In the genomic region with DNA sequence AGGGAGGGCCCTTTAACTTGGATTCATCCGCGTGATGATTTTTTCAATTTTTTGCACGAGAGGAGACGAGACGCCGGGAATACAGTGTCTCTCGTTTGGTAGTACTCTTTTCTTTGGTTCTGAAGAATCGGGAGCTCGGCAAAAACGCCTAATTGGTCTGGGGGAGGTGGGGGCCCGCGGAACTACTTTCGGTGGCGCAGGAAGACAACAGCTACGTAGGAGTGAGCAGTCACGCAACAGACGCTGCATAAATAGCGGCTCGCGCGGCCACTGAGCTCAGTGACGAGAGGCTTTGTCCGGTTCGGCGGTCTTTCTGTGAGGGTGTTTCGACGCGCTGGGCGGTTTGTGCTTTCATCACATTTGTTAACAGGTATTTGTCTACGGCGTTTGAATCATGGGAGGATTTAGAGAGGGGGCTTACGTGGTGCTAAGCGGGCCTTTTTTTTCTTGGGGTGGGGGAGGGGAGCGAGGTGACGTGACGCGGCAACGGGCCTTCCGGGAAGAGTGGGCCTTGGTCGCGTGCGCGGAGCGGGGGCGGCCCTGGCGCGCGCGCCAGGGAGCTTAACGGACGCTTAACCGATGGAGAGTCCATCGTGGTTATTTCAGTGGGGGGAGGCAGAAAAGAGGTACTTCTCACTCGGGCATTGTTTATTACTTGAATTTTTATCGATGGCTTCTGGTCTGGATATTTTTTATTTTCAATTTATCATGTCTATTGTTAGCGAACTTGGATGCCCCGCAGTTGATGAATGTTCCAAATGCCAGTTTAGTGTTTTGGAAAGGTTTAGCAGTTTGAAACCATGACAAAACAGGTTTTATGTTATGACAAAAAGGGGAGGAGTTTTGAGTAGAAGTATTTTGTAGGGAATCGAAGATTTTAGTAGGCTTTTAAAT, we compare ENCODE assay signal across 8 mouse cellular contexts. TPM values are rescaled to one million over a fixed set of nuclear protein-coding genes. Genes with fewer than 3 reads are reported as not detected.
DNase-seq lines count a peak whose midpoint lies in the region; ATAC-seq and TF ChIP-seq lines count a peak whose summit lies in the region.

No protein-coding gene starts in this region.

- DNase-seq in G1E (ENCODE audit: low spot score): peak; percentile 67
- peak; percentile 83 to 92 for DNase-seq in cerebellum, adult 18-20 months
- peak; percentile 94 for DNase-seq in heart, postnatal 4 days
- DNase-seq in layer of hippocampus, postnatal 14 days (ENCODE audit: low spot score in 2 of 2): peak; percentile 92 to 95
- peak; percentile 91 for DNase-seq in lung, postnatal 25 days (ENCODE audit: low spot score)
- DNase-seq in retina, adult 2 months (ENCODE audit: low read depth, low spot score): peak; percentile 79
- peak; percentile 90 for DNase-seq in thymus, postnatal 25 days

- peaks cover 27% of the 10 kb centered on the region for H3K36me3 ChIP-seq in G1E (replicated peaks)
- H3K36me3 ChIP-seq in forebrain, embryonic 16.5 days (ENCODE audit: control insufficient read depth, insufficient read depth): peaks cover 2% of the 10 kb centered on the region; the same call in 1 of the 2 replicates

- peak; percentile 25; the same call in 1 of the 2 replicates for ATAC-seq in G1E (ENCODE audit: extremely low read depth, insufficient number of reproducible peaks, low FRiP score, poor library complexity, severe bottlenecking)
- peak; percentile 78 for ATAC-seq in forebrain, embryonic 16.5 days

- peak overlapping the region; percentile 75 for H3K9ac ChIP-seq in forebrain, embryonic 16.5 days (replicated peaks; ENCODE audit: low read depth, low read length)

- H3K4me3 ChIP-seq in G1E (ENCODE audit: low read depth, low read length): peak overlapping the region; percentile 80
- H3K4me3 ChIP-seq in forebrain, embryonic 16.5 days (replicated peaks; ENCODE audit: low read length): peak overlapping the region; percentile 66

- no peaks in the 10 kb centered on the region for H3K27me3 ChIP-seq in G1E (ENCODE audit: insufficient read depth, low read length)
- H3K27me3 ChIP-seq in forebrain, embryonic 16.5 days (replicated peaks; ENCODE audit: control insufficient read depth, insufficient read depth, low read length): no peaks in the 10 kb centered on the region

- no peaks in the 10 kb centered on the region for H3K9me3 ChIP-seq in G1E (replicated peaks)
- no peaks in the 10 kb centered on the region for H3K9me3 ChIP-seq in forebrain, embryonic 16.5 days (ENCODE audit: control insufficient read depth, low read length)

- no peak for TF ChIP-seq CTCF in G1E (IDR thresholded peaks at IDR 0.05; ENCODE audit: low read depth, low read length)

- WGBS in forebrain, embryonic 16.5 days: under 1% methylated on average over 58 of the region's 58 CpGs

- peak overlapping the region; percentile 87 for H3K27ac ChIP-seq in forebrain, embryonic 16.5 days (ENCODE audit: low read length)

- peaks cover 30% of the 10 kb centered on the region for H3K4me1 ChIP-seq in G1E (ENCODE audit: insufficient read depth, low read depth, low read length)
- peaks cover 33% of the 10 kb centered on the region for H3K4me1 ChIP-seq in forebrain, embryonic 16.5 days (replicated peaks; ENCODE audit: control insufficient read depth, insufficient read depth, low read length)

- peak overlapping the region; percentile 51 for H3K4me2 ChIP-seq in forebrain, embryonic 16.5 days (ENCODE audit: low read length)

RNA-seq across cellular contexts. Expression of a gene that starts 0.5 kb away (rescaled TPM):
- total RNA-seq in G1E (2014; fragmentation: Nextera tagmentation) (814 and 964 TPM in 2 replicates), G1E (2017) (1,083 and 1,103 TPM in 2 replicates)
- 1,429 and 2,208 TPM in 2 replicates for polyA plus RNA-seq in G1E (2012)
- polyA plus RNA-seq in forebrain, embryonic 16.5 days (2015; fragmentation: Nextera tagmentation; extraction: Ambion mirVana): 4,671 and 4,745 TPM in 2 replicates
- 100 to 1,000 TPM; 828 to 847 TPM for total RNA-seq in heart, postnatal 4 days (2021)
- total RNA-seq in layer of hippocampus, postnatal 14 days (2021): 1,000 to 10,000 TPM; 1,675 to 1,723 TPM

RNA-seq across cellular contexts. Expression of a gene that starts 12.4 kb away (rescaled TPM):
- 111 and 131 TPM in 2 replicates for total RNA-seq in G1E (2014; fragmentation: Nextera tagmentation)
- 67.5 and 81.9 TPM in 2 replicates for total RNA-seq in G1E (2017)
- 191 and 202 TPM in 2 replicates for polyA plus RNA-seq in G1E (2012)
- polyA plus RNA-seq in forebrain, embryonic 16.5 days (2015; fragmentation: Nextera tagmentation; extraction: Ambion mirVana): 79.5 and 86.3 TPM in 2 replicates
- total RNA-seq in heart, postnatal 4 days (2021): 10 to 100 TPM; 23.8 to 25.7 TPM
- total RNA-seq in layer of hippocampus, postnatal 14 days (2021): 10 to 100 TPM; 37.4 to 38.5 TPM

RNA-seq across cellular contexts. Expression of a gene that starts 22.8 kb away (rescaled TPM):
- 50.2 and 67.3 TPM in 2 replicates for total RNA-seq in G1E (2014; fragmentation: Nextera tagmentation)
- total RNA-seq in G1E (2017): 48.4 and 49.9 TPM in 2 replicates
- 17.4 and 22.5 TPM in 2 replicates for polyA plus RNA-seq in G1E (2012)
- 19.1 and 27.2 TPM in 2 replicates for polyA plus RNA-seq in forebrain, embryonic 16.5 days (2015; fragmentation: Nextera tagmentation; extraction: Ambion mirVana)
- total RNA-seq in heart, postnatal 4 days (2021): 1 to 10 TPM; 3.0 to 3.2 TPM
- total RNA-seq in layer of hippocampus, postnatal 14 days (2021): 10 to 100 TPM; 18.4 to 21.5 TPM

Comparison
In these comparisons a context has a peak if more than half of its experiments do, and no peak if none do; other contexts are left out.
1. Peak in every context shown above with its lines: DNase-seq, ATAC-seq, H3K4me3 ChIP-seq and H3K27ac ChIP-seq.
2. RNA of a gene that starts 22.8 kb away (total RNA-seq): 48.4 to 67.3 TPM in G1E and 18.4 to 21.5 TPM in layer of hippocampus, postnatal 14 days; 3.0 to 3.2 TPM in heart, postnatal 4 days; every median in the first group is over 4 times any median in the second.